Mouse (Mus musculus) macrophage (primary cell): ENCODE measurements around the gene Phldb2. TPM values are rescaled to one million over a fixed set of nuclear protein-coding genes. Genes with fewer than 3 reads are reported as not detected.

Experiments used
- H3K27ac ChIP-seq: fragments of 350-480 bp; formaldehyde crosslinking; 2 replicates; pipeline ENCODE4 v1.9.0; 2021
- H3K36me3 ChIP-seq: fragments of 350-480 bp; formaldehyde crosslinking; 2 replicates; pipeline ENCODE4 v1.9.0; 2021; ENCODE audit errors: inconsistent target
- H3K4me3 ChIP-seq: fragments of 350-480 bp; formaldehyde crosslinking; 2 replicates; pipeline ENCODE4 v1.9.0; 2021; ENCODE audit errors: inconsistent target
- H3K79me2 ChIP-seq: fragments of 350-480 bp; formaldehyde crosslinking; 2 replicates; pipeline ENCODE4 v1.9.0; 2021; ENCODE audit errors: inconsistent target
- WGBS: methylation state at CpG from one replicate; pipeline ENCODE4 v1.1.7; 2026; ENCODE audit warnings: inconsistent platforms; ENCODE audit not compliant: missing documents; 5-methylcytosine and 5-hydroxymethylcytosine counted together
- polyA plus RNA-seq: library from polyadenylated mRNA; stranded (reverse); fragments of 250-400 nt; gene quantifications from 3 replicates; pipeline ENCODE4 v1.2.4, GENCODE M21; 2018; ENCODE audit warnings: inconsistent platforms

The Phldb2 gene
- polyA plus RNA-seq, 1 experiment from 2014 or later = 0.04 TPM

- H3K27ac ChIP-seq = no peak overlapping the region
- WGBS = 83% methylated on average over 3 of the region's 3 CpGs
Measured at GRCm38 (mm10) chr16:45935956-45936483, 17.4 kb downstream of the Phldb2 start.

GRCm38 (mm10) chr16:45934721-45935407 lies 18.5 kb downstream of the Phldb2 start:
- Histone ChIP-seq H3K79me2 (no peaks in the 10 kb centered on the region), H3K4me3 (no peak overlapping the region), H3K36me3 (no peaks in the 10 kb centered on the region), H3K27ac (no peak overlapping the region)
- WGBS = 94% methylated on average over 2 of the region's 2 CpGs

More at GRCm38 (mm10) chr16:45935956-45936483, 17.4 kb downstream of the Phldb2 start:
- Histone ChIP-seq H3K79me2 (no peaks in the 10 kb centered on the region), H3K4me3 (no peak overlapping the region), H3K36me3 (no peaks in the 10 kb centered on the region)

GRCm38 (mm10) chr16:45930308-45930707 lies 23.1 kb downstream of the Phldb2 start:
- WGBS = 92% methylated on average over 3 of the region's 3 CpGs
- no peak overlapping the region for H3K27ac ChIP-seq
- no peak overlapping the region for H3K4me3 ChIP-seq
- H3K79me2 ChIP-seq = no peaks in the 10 kb centered on the region
- no peaks in the 10 kb centered on the region for H3K36me3 ChIP-seq

GRCm38 (mm10) chr16:45928090-45928489 lies 25.3 kb downstream of the Phldb2 start:
- 45% methylated on average over 4 of the region's 4 CpGs for WGBS
- no peak overlapping the region for H3K4me3 ChIP-seq
- no peaks in the 10 kb centered on the region for H3K36me3 ChIP-seq
- no peak overlapping the region for H3K27ac ChIP-seq
- no peaks in the 10 kb centered on the region for H3K79me2 ChIP-seq

GRCm38 (mm10) chr16:45927601-45928000 lies 25.8 kb downstream of the Phldb2 start:
- Histone ChIP-seq H3K4me3 (no peak overlapping the region), H3K36me3 (no peaks in the 10 kb centered on the region), H3K79me2 (no peaks in the 10 kb centered on the region), H3K27ac (no peak overlapping the region)
- 93% methylated on average over 3 of the region's 3 CpGs for WGBS

GRCm38 (mm10) chr16:45926875-45927274 lies 26.5 kb downstream of the Phldb2 start:
- Histone ChIP-seq H3K4me3 (no peak overlapping the region), H3K79me2 (no peaks in the 10 kb centered on the region), H3K27ac (no peak overlapping the region), H3K36me3 (no peaks in the 10 kb centered on the region)
- 94% methylated on average over 5 of the region's 5 CpGs for WGBS

GRCm38 (mm10) chr16:45923731-45924424 lies 29.5 kb downstream of the Phldb2 start:
- Histone ChIP-seq H3K79me2 (no peaks in the 10 kb centered on the region), H3K36me3 (no peaks in the 10 kb centered on the region), H3K27ac (no peak overlapping the region), H3K4me3 (no peak overlapping the region)
- 91% methylated on average over 6 of the region's 6 CpGs for WGBS

GRCm38 (mm10) chr16:45922546-45923229 lies 30.7 kb downstream of the Phldb2 start:
- WGBS = 92% methylated on average over 8 of the region's 8 CpGs
- H3K4me3 ChIP-seq = no peak overlapping the region
- H3K36me3 ChIP-seq = no peaks in the 10 kb centered on the region
- H3K27ac ChIP-seq = no peak overlapping the region
- H3K79me2 ChIP-seq = no peaks in the 10 kb centered on the region

GRCm38 (mm10) chr16:45919572-45919971 lies 33.8 kb downstream of the Phldb2 start:
- WGBS = 92% methylated on average over 8 of the region's 8 CpGs

GRCm38 (mm10) chr16:45903595-45903994 lies 49.8 kb downstream of the Phldb2 start:
- no peak overlapping the region for H3K4me3 ChIP-seq
- H3K79me2 ChIP-seq = no peaks in the 10 kb centered on the region
- H3K27ac ChIP-seq = no peak overlapping the region
- no peaks in the 10 kb centered on the region for H3K36me3 ChIP-seq
- WGBS = 89% methylated on average over 3 of the region's 8 CpGs

More at GRCm38 (mm10) chr16:45919572-45919971, 33.8 kb downstream of the Phldb2 start:
- Histone ChIP-seq H3K27ac (no peak overlapping the region), H3K36me3 (no peaks in the 10 kb centered on the region), H3K79me2 (no peaks in the 10 kb centered on the region), H3K4me3 (no peak overlapping the region)

GRCm38 (mm10) chr16:45898459-45898858 lies 54.9 kb downstream of the Phldb2 start:
- Histone ChIP-seq H3K79me2 (no peaks in the 10 kb centered on the region), H3K36me3 (no peaks in the 10 kb centered on the region), H3K27ac (no peak overlapping the region), H3K4me3 (no peak overlapping the region)
- 96% methylated on average over 3 of the region's 3 CpGs for WGBS

GRCm38 (mm10) chr16:45896587-45896986 lies 56.8 kb downstream of the Phldb2 start:
- no peak overlapping the region for H3K27ac ChIP-seq
- H3K79me2 ChIP-seq = no peaks in the 10 kb centered on the region
- no peak overlapping the region for H3K4me3 ChIP-seq
- 100% methylated on average over 2 of the region's 2 CpGs for WGBS
- H3K36me3 ChIP-seq = no peaks in the 10 kb centered on the region

- H3K27ac ChIP-seq = no peak overlapping the region
- no peak overlapping the region for H3K4me3 ChIP-seq
- no peaks in the 10 kb centered on the region for H3K36me3 ChIP-seq
- WGBS = 94% methylated on average over 5 of the region's 5 CpGs
- no peaks in the 10 kb centered on the region for H3K79me2 ChIP-seq
Measured at GRCm38 (mm10) chr16:45894998-45895397, 58.4 kb downstream of the Phldb2 start.

GRCm38 (mm10) chr16:45893796-45894195 lies 59.6 kb downstream of the Phldb2 start:
- 94% methylated on average over 2 of the region's 2 CpGs for WGBS
- Histone ChIP-seq H3K36me3 (no peaks in the 10 kb centered on the region), H3K79me2 (no peaks in the 10 kb centered on the region), H3K4me3 (no peak overlapping the region), H3K27ac (no peak overlapping the region)

- H3K4me3 ChIP-seq = no peak overlapping the region
- no peak overlapping the region for H3K27ac ChIP-seq
- no peaks in the 10 kb centered on the region for H3K36me3 ChIP-seq
- 93% methylated on average over 1 of the region's 1 CpGs for WGBS
- H3K79me2 ChIP-seq = no peaks in the 10 kb centered on the region
Measured at GRCm38 (mm10) chr16:45892928-45893327, 60.5 kb downstream of the Phldb2 start.
